Mouse (Mus musculus) small intestine, adult 2 months (tissue): ENCODE results near the gene Rmdn3.

Experiments used
- CTCF ChIP-seq: fragments of 200-500 bp; IDR thresholded peaks from 2 replicates; pipeline ENCODE4 v1.5.1; 2012; ENCODE audit warnings: low read depth, mild to moderate bottlenecking, control low read depth, inconsistent platforms, low read length, moderate library complexity, mixed read lengths; ENCODE audit not compliant: insufficient replicate concordance, insufficient read length; ENCODE audit errors: extremely low read depth
- POLR2A ChIP-seq: fragments of 200-500 bp; IDR thresholded peaks from 2 replicates; pipeline ENCODE4 v1.6.1; 2012; ENCODE audit warnings: low read depth, mild to moderate bottlenecking, control low read depth, inconsistent platforms, low read length, moderate library complexity

DNA sequence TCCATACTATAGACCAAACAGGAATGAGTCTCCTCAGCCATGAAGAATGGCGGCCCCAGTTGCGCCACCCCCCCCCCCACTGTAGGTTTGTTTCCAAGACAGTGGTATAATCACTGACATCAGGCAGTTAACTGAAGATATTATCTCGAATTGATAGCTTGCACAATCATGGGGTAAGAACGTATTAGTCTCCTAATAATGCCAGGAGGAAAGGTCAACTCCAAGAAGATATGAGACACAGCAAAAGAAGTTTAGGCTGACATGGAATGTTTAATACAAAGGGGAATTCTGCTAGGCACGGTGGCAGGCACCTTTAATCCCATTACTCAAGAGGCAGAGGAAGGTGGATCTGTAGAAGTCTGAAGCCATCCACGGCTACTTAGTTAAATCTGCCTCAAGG, 10.4 kb downstream of the Rmdn3 start:
- no peak for TF ChIP-seq POLR2A
- no peak for TF ChIP-seq CTCF
